Mouse (Mus musculus) embryo, embryonic 11 days (tissue): ENCODE measurements around the gene Pim1.
"Not testable (repeated sequence)": the region's sequence is repeated elsewhere in the genome, so short reads cannot be mapped to it uniquely, and the experiment has no call there.

ENCODE experiments used
- DNase-seq: peaks from one replicate; pipeline ENCODE4 v3.0.0-alpha.2; 2015

The Pim1 gene

DNA sequence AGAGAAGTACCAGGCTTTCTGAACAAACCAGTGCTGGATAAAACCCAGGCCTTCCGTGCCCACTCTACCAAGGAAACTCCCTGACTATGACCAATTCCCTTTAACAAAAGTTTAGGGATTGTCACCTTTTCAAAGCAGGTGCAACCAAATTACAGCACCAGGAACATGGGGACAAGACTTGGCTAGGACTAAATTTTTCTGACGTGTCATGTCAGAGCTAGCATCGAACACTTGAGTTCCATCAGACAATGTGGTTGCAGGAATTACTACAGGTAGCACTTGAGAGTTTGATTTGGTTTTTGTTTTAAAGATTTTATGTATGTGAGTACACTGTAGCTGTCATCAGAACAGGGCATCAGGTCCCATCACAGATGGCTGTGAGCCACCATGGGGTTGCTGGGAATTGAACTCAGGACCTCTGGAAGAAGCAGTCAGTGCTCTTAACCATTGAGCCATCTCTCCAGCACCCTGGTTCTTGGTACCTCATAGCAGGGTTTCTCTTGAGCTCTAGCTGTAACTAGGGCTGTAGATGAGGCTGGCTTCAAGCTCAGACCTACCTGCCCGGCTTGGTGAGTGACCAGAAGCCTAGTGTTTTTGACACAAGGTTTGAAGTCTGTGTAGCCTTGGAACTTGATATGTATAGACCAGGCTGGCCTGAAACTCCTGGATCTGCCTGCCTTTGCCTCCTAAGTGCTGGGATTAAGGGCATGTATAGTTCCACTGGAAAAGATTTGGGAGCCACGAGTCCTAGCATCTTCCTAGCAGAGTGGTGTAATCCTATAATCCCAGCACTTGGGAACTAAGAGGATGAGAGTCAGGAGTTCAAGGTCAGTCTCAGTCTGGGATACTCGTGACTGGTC lies 5.9 kb downstream of the Pim1 start:
- no peak for DNase-seq

- no peak for DNase-seq
Observed at GRCm38 (mm10) chr17:29497071-29497354, 6.5 kb downstream of the Pim1 start.

DNA sequence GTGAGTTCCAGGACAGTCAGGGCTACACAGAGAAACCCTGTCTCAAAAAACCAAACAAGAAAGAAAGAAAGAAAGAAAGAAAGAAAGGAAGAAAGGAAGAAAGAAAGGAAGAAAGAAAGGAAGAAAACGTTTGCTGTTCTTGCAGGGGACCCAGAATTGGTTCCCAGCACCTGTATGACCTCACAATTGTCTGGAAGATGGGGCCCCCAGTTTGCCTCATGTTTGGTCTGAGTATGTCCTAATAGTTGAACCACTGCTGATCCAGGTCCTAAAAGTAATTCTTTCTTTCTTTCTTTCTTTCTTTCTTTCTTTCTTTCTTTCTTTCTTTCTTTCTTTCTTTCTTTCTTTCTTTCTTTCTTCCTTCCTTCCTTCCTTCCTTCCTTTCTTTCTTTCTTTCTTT lies 6.9 kb downstream of the Pim1 start:
- DNase-seq: not testable (repeated sequence)

DNA sequence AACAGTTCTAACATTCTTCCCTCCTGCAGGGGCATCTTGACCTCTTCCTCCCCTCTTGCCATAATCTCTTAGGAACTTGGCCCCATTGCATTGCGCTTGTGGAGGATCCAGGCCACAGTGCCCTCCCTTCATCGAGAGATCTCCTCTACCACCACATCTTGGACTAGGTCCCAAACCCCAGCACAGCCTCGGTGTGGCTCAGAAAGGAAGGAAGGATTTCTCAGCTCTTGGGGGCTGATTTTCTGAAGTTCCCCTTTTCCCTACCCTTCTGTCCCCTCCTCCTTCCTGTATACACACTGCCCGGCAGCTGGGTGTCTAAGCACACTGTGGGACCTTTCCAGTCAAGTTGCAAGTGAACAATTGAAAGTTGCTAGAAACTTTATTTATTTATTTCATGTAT lies 7.5 kb downstream of the Pim1 start:
- DNase-seq: no peak

- not testable (repeated sequence) for DNase-seq
Observed at GRCm38 (mm10) chr17:29498952-29499351, 8.4 kb downstream of the Pim1 start.

DNA sequence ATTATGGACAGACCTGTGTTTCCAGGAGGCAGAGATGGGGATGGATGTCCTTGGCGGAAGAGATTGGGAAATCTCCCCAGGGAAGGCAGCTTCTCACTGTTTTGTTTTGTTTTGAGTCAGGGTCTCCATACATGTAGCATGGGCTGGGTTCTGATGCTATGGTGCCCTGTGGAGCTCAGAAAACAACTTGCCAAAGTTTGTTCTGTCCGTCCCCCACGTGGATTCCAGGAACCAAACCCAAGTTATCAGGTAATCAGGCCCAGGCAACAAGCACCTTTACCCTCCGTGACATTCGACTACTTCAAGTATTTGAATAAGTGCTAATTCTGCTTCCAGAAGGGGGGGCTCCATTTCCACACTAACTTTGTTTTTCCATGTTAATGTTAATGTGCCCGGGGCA lies 9.0 kb downstream of the Pim1 start:
- DNase-seq: no peak

GRCm38 (mm10) chr17:29500243-29500740 lies 9.7 kb downstream of the Pim1 start:
- DNase-seq: no peak

DNA sequence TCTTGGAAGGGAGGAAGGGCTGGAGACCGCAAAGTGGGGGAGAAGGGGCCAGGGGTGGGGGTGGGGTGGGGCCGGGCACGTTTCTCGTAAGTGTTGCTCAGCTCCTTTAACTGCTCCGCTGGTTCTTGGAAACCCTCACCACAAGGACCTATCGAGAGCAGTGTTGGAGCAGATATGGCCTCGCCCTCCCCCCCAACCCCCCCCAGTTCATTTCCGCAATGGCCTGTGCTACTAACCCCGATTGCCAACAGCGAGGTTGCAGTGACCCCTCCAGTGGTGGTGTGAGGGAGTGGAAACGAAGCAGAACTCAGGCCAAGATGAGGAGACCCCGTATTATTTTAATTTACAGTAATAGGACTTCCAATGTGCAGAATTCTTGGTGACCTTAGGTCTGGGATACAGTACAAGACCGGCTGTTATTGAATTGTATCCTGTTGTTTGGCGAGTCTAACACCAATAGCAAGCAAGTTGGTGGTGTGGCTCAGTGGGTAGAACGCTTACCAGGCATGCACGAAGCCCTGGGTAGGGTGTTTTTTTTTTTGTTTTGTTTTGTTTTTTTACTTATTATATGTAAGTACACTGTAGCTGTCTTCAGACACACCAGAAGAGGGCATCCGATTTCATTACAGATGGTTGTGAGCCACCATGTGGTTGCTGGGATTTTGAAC lies 10.4 kb downstream of the Pim1 start:
- DNase-seq: no peak

DNA sequence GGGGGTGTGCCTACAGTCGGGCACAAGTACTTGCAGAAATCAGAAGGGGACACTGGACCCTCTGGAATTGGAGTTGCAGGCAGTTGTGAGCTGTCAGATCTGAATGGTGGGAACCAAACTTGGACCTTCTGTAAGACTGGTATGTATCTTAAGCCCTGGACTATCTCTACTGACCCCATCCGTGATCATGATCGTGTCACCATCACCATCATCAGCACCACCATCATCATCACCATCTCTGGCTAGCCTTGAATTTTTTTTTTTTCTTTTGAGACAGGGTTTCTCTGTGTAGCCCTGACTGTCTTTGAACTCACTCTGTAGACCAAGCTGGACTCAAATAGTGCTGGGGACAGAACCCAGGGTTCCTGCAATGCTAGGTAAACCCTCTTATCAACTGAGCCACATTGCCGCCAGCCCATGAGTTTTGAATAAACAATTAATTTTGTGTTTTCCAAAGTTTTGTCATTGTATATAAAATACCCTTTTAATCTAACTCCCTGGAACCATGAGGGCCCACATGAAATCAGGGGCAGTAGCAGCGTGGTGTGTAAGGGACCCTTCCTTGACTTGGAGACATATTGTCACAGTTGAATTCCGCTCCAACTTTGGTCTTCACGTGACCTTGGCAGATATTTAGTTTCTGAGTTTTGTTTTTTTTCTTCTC lies 11.6 kb downstream of the Pim1 start:
- DNase-seq: no peak

- DNase-seq: no peak
Observed at GRCm38 (mm10) chr17:29502669-29503665, 12.4 kb downstream of the Pim1 start.

GRCm38 (mm10) chr17:29503700-29504099 lies 13.1 kb downstream of the Pim1 start:
- no peak for DNase-seq

DNA sequence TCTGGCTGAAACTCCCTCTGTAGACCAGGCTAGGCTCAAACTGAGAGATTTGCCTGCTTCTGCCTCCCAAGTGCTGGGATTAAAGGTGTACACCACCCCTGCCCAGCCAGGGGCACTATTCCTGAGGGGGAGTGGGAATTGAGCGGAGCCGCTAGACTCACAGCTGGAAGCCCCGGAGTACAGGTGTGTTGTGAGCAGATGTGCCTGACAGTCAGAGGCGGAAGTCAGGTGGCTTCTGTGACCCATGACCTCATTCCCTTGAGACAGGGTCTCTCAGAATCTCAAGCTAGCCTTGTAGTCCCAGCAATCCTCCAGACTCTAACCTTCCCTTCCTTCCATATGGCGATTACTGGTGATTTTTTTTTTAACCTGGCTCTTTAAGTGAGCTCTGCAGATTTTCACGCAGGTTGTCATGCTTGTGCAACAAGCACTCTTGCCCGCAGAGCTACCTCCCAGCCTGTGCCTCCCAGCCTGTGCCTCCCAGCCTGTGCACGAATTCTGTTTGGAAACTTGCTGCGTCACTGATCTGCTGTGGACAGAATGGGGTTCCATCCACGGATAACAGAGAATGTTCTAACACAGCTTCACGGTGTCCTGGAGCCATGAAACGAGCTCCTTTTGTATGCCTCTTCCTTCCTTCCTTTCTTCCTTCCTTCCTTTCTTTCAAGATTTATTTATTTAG lies 18.5 kb downstream of the Pim1 start:
- DNase-seq: no peak

DNA sequence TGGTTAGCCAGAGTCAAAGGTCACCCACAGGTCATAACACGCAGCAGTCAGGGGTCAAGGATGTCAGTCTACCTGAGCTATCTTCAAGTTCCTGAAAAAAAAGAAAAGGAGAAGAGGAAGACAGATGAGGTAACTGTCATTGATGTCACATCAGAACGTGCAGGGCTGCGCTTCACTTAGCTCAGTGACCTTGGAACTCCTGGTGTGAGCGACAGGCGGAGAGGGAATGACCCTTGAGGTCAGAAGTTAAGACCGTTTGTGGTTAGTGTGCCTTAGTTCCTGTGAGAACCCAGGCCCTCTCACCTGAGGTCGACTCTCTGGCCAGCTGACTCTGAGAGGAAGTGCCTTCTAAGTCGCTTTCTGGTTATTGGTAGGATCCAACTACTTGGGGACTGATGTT lies 20.1 kb downstream of the Pim1 start:
- no peak for DNase-seq

- DNase-seq: peak; percentile 81
Observed at GRCm38 (mm10) chr17:29513044-29513730, 22.6 kb downstream of the Pim1 start.

DNA sequence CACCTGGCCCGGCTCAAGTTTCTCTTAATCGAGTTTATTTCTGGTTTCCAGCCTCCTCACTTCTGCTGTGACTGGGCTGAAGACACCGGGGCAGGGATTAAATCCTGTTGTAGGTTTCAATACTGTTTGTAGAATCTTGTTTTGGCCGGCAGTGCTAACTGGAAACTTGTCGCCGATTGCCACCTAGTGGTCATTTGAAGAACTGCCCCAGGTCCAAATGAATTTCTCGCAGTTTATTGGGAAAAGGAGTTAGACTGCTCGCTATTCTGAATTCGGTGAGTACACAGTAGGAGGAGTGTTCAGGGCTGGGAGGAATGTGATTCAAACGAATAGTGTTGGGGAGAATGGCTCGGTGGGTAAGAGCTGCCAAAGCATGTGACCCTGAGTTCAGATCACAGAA lies 23.9 kb downstream of the Pim1 start:
- peak; percentile 80 for DNase-seq

DNA sequence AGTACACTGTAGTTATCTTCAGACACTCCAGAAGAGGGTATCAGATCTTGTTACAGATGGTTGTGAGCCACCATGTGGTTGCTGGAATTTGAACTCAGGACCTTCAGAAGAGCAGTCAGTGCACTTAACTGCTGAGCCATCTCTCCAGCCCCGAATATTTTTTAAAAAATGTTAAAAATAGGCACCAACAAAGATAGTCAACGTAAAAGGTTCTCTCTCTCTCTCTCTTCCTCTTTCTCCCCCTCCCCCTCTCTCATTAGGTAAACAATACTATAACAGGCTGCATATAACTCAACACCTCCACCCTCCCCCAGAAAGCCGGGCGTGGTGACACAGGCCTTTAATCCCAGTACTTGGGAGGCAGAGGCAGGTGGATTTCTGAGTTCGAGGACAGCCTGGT lies 28.1 kb downstream of the Pim1 start:
- not testable (repeated sequence) for DNase-seq

DNA sequence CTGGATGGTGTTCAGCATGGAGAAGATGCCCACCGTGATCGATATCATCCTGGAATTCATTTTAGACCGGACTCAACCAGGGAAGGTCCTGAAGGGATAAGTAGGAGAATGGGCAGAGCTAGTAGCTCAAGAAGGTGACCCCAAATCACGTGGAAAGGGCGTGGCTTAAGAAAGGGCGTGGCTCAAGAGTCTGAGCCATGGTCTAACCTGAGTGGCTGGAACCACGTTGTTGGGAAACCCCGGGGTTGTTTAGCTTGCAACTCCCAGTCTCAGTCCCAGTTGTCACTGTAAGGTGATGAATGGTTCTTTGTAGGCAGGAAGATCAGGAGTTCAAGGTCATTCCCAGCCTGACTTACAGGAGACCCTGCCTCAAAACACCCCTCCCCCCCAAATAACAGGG lies 29.2 kb downstream of the Pim1 start:
- no peak for DNase-seq

DNA sequence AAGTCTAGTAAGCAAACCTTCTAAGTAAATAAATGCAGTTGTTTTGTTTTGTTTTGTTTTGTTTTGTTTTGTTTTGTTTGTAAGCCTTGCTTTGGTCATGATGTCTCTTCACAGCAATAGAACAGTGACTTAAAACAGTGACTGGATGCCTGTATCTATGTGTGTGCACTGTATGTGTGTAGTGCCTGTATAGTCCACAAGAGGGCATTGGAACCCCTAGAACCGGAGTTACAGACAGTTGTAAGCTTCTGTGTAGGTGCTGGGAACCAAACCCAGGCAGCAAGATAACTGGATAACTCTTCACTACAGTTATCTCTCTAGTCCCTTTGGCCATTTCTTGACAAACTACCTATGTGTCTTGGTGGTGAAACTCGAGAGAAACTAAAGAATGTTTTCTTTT lies 35.1 kb downstream of the Pim1 start:
- no peak for DNase-seq

GRCm38 (mm10) chr17:29528568-29529187 lies 38.1 kb downstream of the Pim1 start:
- no peak for DNase-seq

GRCm38 (mm10) chr17:29530508-29530907 lies 40.0 kb downstream of the Pim1 start:
- no peak for DNase-seq

GRCm38 (mm10) chr17:29531278-29531677 lies 40.7 kb downstream of the Pim1 start:
- no peak for DNase-seq
